11 mouse cellular contexts compared by ENCODE assay signal in genomic region chr8:92353405-92353804, GRCm38 (mm10). TPM values are rescaled to one million over a fixed set of nuclear protein-coding genes. Genes with fewer than 3 reads are reported as not detected.
DNase-seq lines count a peak whose midpoint lies in the region; ATAC-seq lines count a peak whose summit lies in the region.
"Had no signal": no experiment of that assay in that cellular context is flagged by ENCODE, and none has a peak within 500 bp of the region (broad histone marks: within the 10 kb centered on the region; RNA-seq: fewer than 3 reads in every experiment).

No protein-coding gene starts in this region.

- ATAC-seq in neural tube, embryonic 11.5 days (ENCODE audit: insufficient read depth, low FRiP score, low TSS enrichment), result no peak
- no peak for ATAC-seq in stomach, embryonic 14.5 days (ENCODE audit: insufficient number of reproducible peaks, insufficient read depth, low FRiP score, low read depth)
- ATAC-seq: CD4-positive, CD25-positive, alpha-beta regulatory T cell, adult 4 months; inflammation-experienced regulatory T-cells, adult 6 months had no signal

- 22% methylated on average over 6 of the region's 6 CpGs for WGBS in heart, embryonic 10.5 days
- 10% methylated on average over 6 of the region's 6 CpGs for WGBS in neural tube, embryonic 11.5 days
- 18% methylated on average over 6 of the region's 6 CpGs for WGBS in limb, embryonic 10.5 days
- WGBS in stomach, embryonic 14.5 days, result 20% methylated on average over 6 of the region's 6 CpGs

- H3K36me3 ChIP-seq in heart, embryonic 10.5 days, result 0 out of 2 replicates have a peak, but pooled peaks cover 2% of the 10 kb centered on the region
- no peaks in the 10 kb centered on the region for H3K36me3 ChIP-seq in neural tube, embryonic 11.5 days (ENCODE audit: control insufficient read depth, insufficient read depth, low read length)
- no peaks in the 10 kb centered on the region for H3K36me3 ChIP-seq in limb, embryonic 10.5 days
- H3K36me3 ChIP-seq in stomach, embryonic 14.5 days (ENCODE audit: control insufficient read depth, insufficient read depth, low read length), result no peaks in the 10 kb centered on the region

- intact Hi-C loops in heart, postnatal 14 days (cut with DNase I), result no loop called here

- DNase-seq in heart, embryonic 10.5 days (ENCODE audit: low spot score), result no peak
- DNase-seq in heart, postnatal 14 days, result no peak
- DNase-seq in neural tube, embryonic 11.5 days (ENCODE audit: low spot score), result no peak
- no peak for DNase-seq in neural tube, embryonic 10.5 days (ENCODE audit: extremely low spot score, low spot score)
- DNase-seq in limb, embryonic 10.5 days (ENCODE audit: low spot score), result no peak
- DNase-seq in cerebellum, postnatal 36 days, result no peak
- DNase-seq in urinary bladder, adult 2 months (ENCODE audit: low spot score), result no peak

- H3K4me1 ChIP-seq in heart, embryonic 10.5 days, result peaks cover 33% of the 10 kb centered on the region
- peaks cover 11% of the 10 kb centered on the region for H3K4me1 ChIP-seq in neural tube, embryonic 11.5 days (ENCODE audit: control insufficient read depth, insufficient read depth, low read length)
- H3K4me1 ChIP-seq in limb, embryonic 10.5 days, result peaks cover 47% of the 10 kb centered on the region
- peaks cover 12% of the 10 kb centered on the region; the same call in 1 of the 2 replicates for H3K4me1 ChIP-seq in stomach, embryonic 14.5 days (ENCODE audit: control insufficient read depth, insufficient read depth, low read length)

- H3K27ac ChIP-seq in heart, embryonic 10.5 days, result peak overlapping the region; percentile 7; the same call in 1 of the 2 replicates
- no peak overlapping the region for H3K27ac ChIP-seq in neural tube, embryonic 11.5 days (ENCODE audit: low read depth, low read length)
- H3K27ac ChIP-seq in limb, embryonic 10.5 days, result no peak overlapping the region
- no peak overlapping the region for H3K27ac ChIP-seq in stomach, embryonic 14.5 days (ENCODE audit: low read length)

- H3K9me3 ChIP-seq in heart, embryonic 10.5 days, result no peaks in the 10 kb centered on the region
- H3K9me3 ChIP-seq in neural tube, embryonic 11.5 days (ENCODE audit: control insufficient read depth, low read length), result no peaks in the 10 kb centered on the region
- no peaks in the 10 kb centered on the region for H3K9me3 ChIP-seq in limb, embryonic 10.5 days (replicated peaks)
- H3K9me3 ChIP-seq in stomach, embryonic 14.5 days (ENCODE audit: control insufficient read depth, low read depth, low read length), result no peaks in the 10 kb centered on the region

- peak overlapping the region; percentile 82 for H3K4me3 ChIP-seq in heart, embryonic 10.5 days
- peak overlapping the region; percentile 85 for H3K4me3 ChIP-seq in neural tube, embryonic 11.5 days (ENCODE audit: low read depth, low read length)
- peak overlapping the region; percentile 69 for H3K4me3 ChIP-seq in limb, embryonic 10.5 days
- 0 out of 2 replicates have a peak overlapping the region, but pooled peaks have one; percentile 0 for H3K4me3 ChIP-seq in stomach, embryonic 14.5 days (ENCODE audit: low read depth, low read length)

- peak overlapping the region; percentile 92 for H3K4me2 ChIP-seq in neural tube, embryonic 11.5 days (ENCODE audit: low read depth)
- H3K4me2 ChIP-seq in stomach, embryonic 14.5 days (replicated peaks; ENCODE audit: low read depth, low read length), result peak overlapping the region; percentile 70; the same call in 1 of the 2 replicates

- peaks cover 15% of the 10 kb centered on the region for H3K27me3 ChIP-seq in heart, embryonic 10.5 days (ENCODE audit: insufficient read depth, poor library complexity, severe bottlenecking)
- H3K27me3 ChIP-seq in neural tube, embryonic 11.5 days (ENCODE audit: control insufficient read depth, insufficient read depth, low read length), result no peaks in the 10 kb centered on the region
- peaks cover 77% of the 10 kb centered on the region for H3K27me3 ChIP-seq in limb, embryonic 10.5 days (ENCODE audit: low read depth, poor library complexity, severe bottlenecking)
- H3K27me3 ChIP-seq in stomach, embryonic 14.5 days (ENCODE audit: control insufficient read depth, insufficient read depth, low read length), result peaks cover 32% of the 10 kb centered on the region

- H3K9ac ChIP-seq in neural tube, embryonic 11.5 days (ENCODE audit: low read length), result peak overlapping the region; percentile 22; the same call in 1 of the 2 replicates
- H3K9ac ChIP-seq in stomach, embryonic 14.5 days (replicated peaks; ENCODE audit: low read depth, low read length), result no peak overlapping the region

RNA-seq across cellular contexts. Expression of gene Irx5, which starts 4.0 kb away (rescaled TPM):
- polyA plus RNA-seq in heart, embryonic 10.5 days (2016; fragmentation: Nextera tagmentation; extraction: Ambion mirVana), result 13.2 and 13.7 TPM in 2 replicates
- total RNA-seq in heart, postnatal 14 days (2021), result 1 to 10 TPM; 5.6 to 7.5 TPM
- 19.7 and 21.2 TPM in 2 replicates for polyA plus RNA-seq in neural tube, embryonic 11.5 days (2014; fragmentation: Nextera tagmentation; extraction: Ambion mirVana)
- polyA plus RNA-seq in limb, embryonic 10.5 days (2016; fragmentation: Nextera tagmentation; extraction: Ambion mirVana), result 11.5 and 13.2 TPM in 2 replicates
- polyA plus RNA-seq in stomach, embryonic 14.5 days (2014; fragmentation: Nextera tagmentation; extraction: Ambion mirVana), result 3.7 and 4.0 TPM in 2 replicates
- polyA plus RNA-seq in urinary bladder, adult 2 months (2012; rRNA removed), result 0.14 and 0.19 TPM in 2 replicates
- total RNA-seq: left cerebral cortex, postnatal 10 days had no signal
- polyA plus RNA-seq: CD4-positive, CD25-positive, alpha-beta regulatory T cell, adult 4 months; inflammation-experienced regulatory T-cells, adult 6 months had no signal

Comparison
In these comparisons a context has a peak if more than half of its experiments do, and no peak if none do; other contexts are left out.
1. H3K4me3 ChIP-seq: peak in every context shown above with its lines; median percentile 85 in neural tube, embryonic 11.5 days; 82 in heart, embryonic 10.5 days; 69 in limb, embryonic 10.5 days; 0 in stomach, embryonic 14.5 days.